Mouse (Mus musculus): ENCODE results near the gene Mxi1. TPM values are rescaled to one million over a fixed set of nuclear protein-coding genes. Genes with fewer than 3 reads are reported as not detected.

The Mxi1 gene
- polyA plus RNA-seq, 1 experiment from 2014 or later = 40.2 TPM

GRCm38 (mm10) chr19:53375299-53375698 is 65.0 kb downstream of the Mxi1 start:
- peaks cover 68% of the 10 kb centered on the region for H3K36me3 ChIP-seq
- no peaks in the 10 kb centered on the region for H3K9me3 ChIP-seq (replicated peaks)
- ATAC-seq (replicated peaks; ENCODE audit: low FRiP score) = no peak; the same call in 1 of the 2 replicates
- H3K9ac ChIP-seq = no peak overlapping the region
- H3K4me2 ChIP-seq = no peak overlapping the region
- no peaks in the 10 kb centered on the region for H3K27me3 ChIP-seq
- H3K4me1 ChIP-seq = peaks cover 8% of the 10 kb centered on the region; the same call in 1 of the 2 replicates
- peak overlapping the region; percentile 67 for H3K27ac ChIP-seq
- H3K4me3 ChIP-seq (replicated peaks) = no peak overlapping the region
- 85% methylated on average over 6 of the region's 6 CpGs for WGBS

DNA sequence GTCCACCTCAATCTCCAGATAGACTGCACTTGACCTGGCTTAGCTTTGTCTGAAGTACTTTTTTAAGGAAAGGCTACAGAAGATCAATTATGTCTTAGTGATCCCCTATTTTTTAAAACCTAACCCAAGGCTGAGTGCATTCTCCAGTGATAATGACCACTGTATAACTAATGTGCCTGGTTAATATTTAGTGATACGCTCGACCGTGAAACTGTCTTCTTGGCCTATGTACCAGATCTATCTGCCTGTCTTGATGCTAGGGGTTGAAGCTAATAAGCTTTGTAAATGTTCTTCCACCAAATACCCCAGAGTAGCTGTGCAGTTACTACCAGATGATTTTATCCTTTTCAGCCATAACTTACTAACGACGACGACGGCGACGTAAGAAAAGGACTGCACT is 65.5 kb downstream of the Mxi1 start:
- Histone ChIP-seq H3K9me3 (replicated peaks) (no peaks in the 10 kb centered on the region), H3K4me1 (0 out of 2 replicates have a peak, but pooled peaks cover 8% of the 10 kb centered on the region), H3K27ac (peak overlapping the region; percentile 67), H3K9ac (no peak overlapping the region), H3K4me2 (no peak overlapping the region), H3K36me3 (peaks cover 70% of the 10 kb centered on the region), H3K27me3 (no peaks in the 10 kb centered on the region), H3K4me3 (replicated peaks) (no peak overlapping the region)
- WGBS = 82% methylated on average over 9 of the region's 9 CpGs
- 0 out of 2 replicates have a peak, but pooled peaks have one; percentile 65 for ATAC-seq (replicated peaks; ENCODE audit: low FRiP score)

- H3K27me3 ChIP-seq = no peaks in the 10 kb centered on the region
- peaks cover 73% of the 10 kb centered on the region for H3K36me3 ChIP-seq
- H3K27ac ChIP-seq = no peak overlapping the region
- H3K9me3 ChIP-seq (replicated peaks) = no peaks in the 10 kb centered on the region
- no peak for ATAC-seq (replicated peaks; ENCODE audit: low FRiP score)
- H3K4me3 ChIP-seq (replicated peaks) = no peak overlapping the region
- H3K4me2 ChIP-seq = no peak overlapping the region
- no peak overlapping the region for H3K9ac ChIP-seq
- WGBS = 85% methylated on average over 8 of the region's 8 CpGs
- H3K4me1 ChIP-seq = no peaks in the 10 kb centered on the region
Measured at GRCm38 (mm10) chr19:53377652-53378051, 67.3 kb downstream of the Mxi1 start.

DNA sequence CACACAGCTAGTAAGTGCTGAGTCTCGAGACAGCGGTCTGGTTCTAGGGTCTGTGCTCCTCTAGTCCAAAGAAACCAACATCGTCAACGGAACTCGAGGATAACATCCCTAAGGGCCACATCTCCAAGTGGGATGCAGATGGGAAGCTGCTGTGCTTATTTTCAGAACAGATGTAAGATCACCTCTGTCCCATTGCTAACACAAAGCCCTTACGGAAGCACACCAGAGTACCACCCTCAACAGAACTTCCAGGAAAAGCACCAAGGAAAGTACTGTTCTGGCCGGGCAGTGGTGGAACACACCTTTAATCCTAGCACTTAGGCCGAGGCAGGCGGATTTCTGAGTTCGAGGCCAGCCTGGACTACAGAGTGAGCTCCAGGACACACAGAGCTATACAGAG is 68.1 kb downstream of the Mxi1 start:
- Histone ChIP-seq H3K27me3 (no peaks in the 10 kb centered on the region), H3K36me3 (peaks cover 79% of the 10 kb centered on the region), H3K27ac (no peak overlapping the region), H3K4me1 (no peaks in the 10 kb centered on the region), H3K4me3 (replicated peaks) (no peak overlapping the region), H3K4me2 (no peak overlapping the region), H3K9me3 (replicated peaks) (no peaks in the 10 kb centered on the region), H3K9ac (no peak overlapping the region)
- ATAC-seq (replicated peaks; ENCODE audit: low FRiP score) = no peak
- WGBS = 91% methylated on average over 10 of the region's 10 CpGs

DNA sequence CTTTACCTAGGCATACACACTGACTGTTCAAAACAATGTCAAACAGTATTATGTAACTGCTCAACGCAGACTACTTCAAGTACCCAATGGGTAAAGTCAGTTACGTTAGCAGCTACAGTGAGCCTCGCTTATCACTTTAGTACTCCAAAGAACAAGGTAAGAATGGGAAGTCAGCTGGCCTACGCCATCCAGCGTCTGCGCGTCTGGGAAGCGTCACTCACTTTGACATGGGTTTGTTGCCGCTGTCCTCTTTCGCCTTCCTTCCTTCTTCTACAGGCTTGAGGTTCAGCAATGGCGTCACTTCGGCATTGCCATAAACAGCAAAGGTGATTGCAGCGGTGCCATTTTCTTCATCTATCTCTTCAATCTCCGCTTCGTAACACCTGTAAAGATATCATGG is 73.0 kb downstream of the Mxi1 start:
- WGBS = 95% methylated on average over 15 of the region's 15 CpGs
- ATAC-seq (replicated peaks; ENCODE audit: low FRiP score) = no peak
- H3K27me3 ChIP-seq = no peaks in the 10 kb centered on the region
- peaks cover 15% of the 10 kb centered on the region for H3K4me1 ChIP-seq
- no peaks in the 10 kb centered on the region for H3K9me3 ChIP-seq (replicated peaks)
- H3K4me2 ChIP-seq = no peak overlapping the region
- no peak overlapping the region for H3K27ac ChIP-seq
- peaks cover 83% of the 10 kb centered on the region for H3K36me3 ChIP-seq
- H3K4me3 ChIP-seq (replicated peaks) = no peak overlapping the region
- H3K9ac ChIP-seq = no peak overlapping the region

DNA sequence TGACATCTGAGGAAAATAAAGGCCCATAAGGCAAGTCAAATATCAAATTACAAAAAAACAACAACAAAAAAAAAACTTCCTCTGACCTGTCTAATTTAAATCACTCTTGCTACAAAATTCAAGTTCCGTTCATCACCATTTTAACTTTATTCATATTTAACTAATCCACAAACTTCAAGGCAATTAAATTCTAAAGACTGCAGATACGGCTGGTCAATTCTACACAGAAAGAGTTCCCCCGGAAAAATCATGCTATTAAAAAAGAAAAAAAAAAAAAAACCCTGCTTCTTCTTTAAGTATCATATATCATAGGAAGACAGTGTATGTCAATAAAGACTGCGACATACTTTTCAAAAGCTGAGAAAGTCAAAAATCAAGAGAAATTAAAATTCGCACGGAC is 79.1 kb downstream of the Mxi1 start:
- Histone ChIP-seq H3K27ac (peak overlapping the region; percentile 98), H3K4me1 (peaks cover 32% of the 10 kb centered on the region), H3K27me3 (no peaks in the 10 kb centered on the region), H3K4me2 (peak overlapping the region; percentile 58), H3K4me3 (replicated peaks) (peak overlapping the region; percentile 99), H3K9ac (peak overlapping the region; percentile 99), H3K9me3 (replicated peaks) (no peaks in the 10 kb centered on the region), H3K36me3 (peaks cover 37% of the 10 kb centered on the region)
- 6% methylated on average over 6 of the region's 6 CpGs for WGBS
- ATAC-seq (replicated peaks; ENCODE audit: low FRiP score) = no peak

- H3K36me3 ChIP-seq = peaks cover 33% of the 10 kb centered on the region
- peak overlapping the region; percentile 98 for H3K27ac ChIP-seq
- WGBS = under 1% methylated on average over 59 of the region's 59 CpGs
- H3K27me3 ChIP-seq = no peaks in the 10 kb centered on the region
- H3K4me3 ChIP-seq (replicated peaks) = peak overlapping the region; percentile 99
- H3K4me2 ChIP-seq = peak overlapping the region; percentile 58
- peak; percentile 93 for ATAC-seq (replicated peaks; ENCODE audit: low FRiP score)
- no peaks in the 10 kb centered on the region for H3K9me3 ChIP-seq (replicated peaks)
- H3K4me1 ChIP-seq = peaks cover 35% of the 10 kb centered on the region
- H3K9ac ChIP-seq = peak overlapping the region; percentile 99
Measured at GRCm38 (mm10) chr19:53389851-53390431, 79.6 kb downstream of the Mxi1 start.

DNA sequence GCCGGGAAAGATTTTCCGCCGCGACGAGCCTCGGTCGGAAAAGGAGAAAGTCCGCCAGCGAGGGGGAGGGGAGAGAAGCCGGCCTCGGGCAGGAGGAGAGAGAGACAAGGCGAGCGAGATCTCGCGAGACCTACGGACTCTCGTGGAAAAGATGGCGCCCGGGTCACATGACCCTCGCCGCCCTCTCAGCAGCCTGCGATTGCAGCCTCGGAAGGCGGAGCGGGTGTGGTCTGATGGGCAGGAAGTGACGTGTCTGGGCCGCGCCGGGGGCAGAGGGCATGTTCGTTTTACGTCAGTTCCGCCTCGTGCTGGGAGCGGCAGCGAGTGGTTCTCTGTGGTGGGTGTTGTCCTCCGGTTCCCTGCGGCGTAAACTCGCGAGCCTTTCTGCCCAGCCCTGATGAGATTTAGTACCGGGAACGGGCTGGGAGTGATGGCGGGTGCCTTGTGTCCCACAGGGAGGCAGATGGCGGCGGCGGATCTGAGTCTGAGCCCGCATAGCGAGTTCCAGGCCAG is 80.2 kb downstream of the Mxi1 start, which contains the start of gene Smndc1:
Smndc1 (minus strand) TSS at position 84 of the 513 bp plus-strand sequence.
- H3K27me3 ChIP-seq = no peaks in the 10 kb centered on the region
- H3K9me3 ChIP-seq (replicated peaks) = no peaks in the 10 kb centered on the region
- H3K9ac ChIP-seq = peak within 1 kb of the TSS; percentile 99
- peak within 1 kb of the TSS; percentile 64 for H3K4me2 ChIP-seq
- peaks cover 36% of the 10 kb centered on the region for H3K4me1 ChIP-seq
- peak within 1 kb of the TSS; percentile 98 for H3K27ac ChIP-seq
- ATAC-seq (replicated peaks; ENCODE audit: low FRiP score) = peak; percentile 97
- peak within 1 kb of the TSS; percentile 99 for H3K4me3 ChIP-seq (replicated peaks)
- under 1% methylated on average over 47 of the region's 48 CpGs for WGBS
- H3K36me3 ChIP-seq = peaks cover 33% of the 10 kb centered on the region

DNA sequence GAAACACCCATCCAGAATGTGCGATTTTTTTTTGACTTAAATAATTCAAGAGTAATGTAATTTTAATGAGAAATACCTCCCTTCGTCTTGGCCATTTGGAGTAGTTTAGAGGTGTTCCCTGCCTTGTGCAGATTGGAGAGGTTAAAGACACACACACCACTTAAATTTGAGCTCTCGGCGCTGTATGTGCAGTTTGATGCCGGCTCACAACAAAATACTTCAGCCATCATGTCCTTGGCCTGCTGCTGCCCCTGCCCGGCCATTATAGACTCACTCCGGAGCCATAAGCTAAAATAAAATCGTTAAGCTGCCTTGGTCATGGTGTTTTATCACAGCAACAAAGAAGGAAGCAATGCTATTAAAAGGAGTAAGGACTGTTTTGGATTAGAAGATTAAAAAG is 81.1 kb downstream of the Mxi1 start:
- ATAC-seq (replicated peaks; ENCODE audit: low FRiP score) = no peak
- H3K4me2 ChIP-seq = peak overlapping the region; percentile 64

GRCm38 (mm10) chr19:53391787-53392186 is 81.5 kb downstream of the Mxi1 start:
- Histone ChIP-seq H3K4me1 (peaks cover 28% of the 10 kb centered on the region), H3K4me3 (replicated peaks) (peak overlapping the region; percentile 99), H3K9me3 (replicated peaks) (no peaks in the 10 kb centered on the region), H3K9ac (peak overlapping the region; percentile 65; the same call in 1 of the 2 replicates), H3K27me3 (no peaks in the 10 kb centered on the region), H3K36me3 (peaks cover 22% of the 10 kb centered on the region), H3K4me2 (peak overlapping the region; percentile 64), H3K27ac (no peak overlapping the region)
- WGBS = 85% methylated on average over 5 of the region's 5 CpGs
- no peak for ATAC-seq (replicated peaks; ENCODE audit: low FRiP score)

More for the DNA sequence above, 81.1 kb downstream of the Mxi1 start:
- Histone ChIP-seq H3K27me3 (no peaks in the 10 kb centered on the region), H3K27ac (peak overlapping the region; percentile 87), H3K9me3 (replicated peaks) (no peaks in the 10 kb centered on the region), H3K4me1 (peaks cover 29% of the 10 kb centered on the region), H3K9ac (peak overlapping the region; percentile 65), H3K4me3 (replicated peaks) (peak overlapping the region; percentile 99), H3K36me3 (peaks cover 25% of the 10 kb centered on the region)
- 46% methylated on average over 8 of the region's 8 CpGs for WGBS

DNA sequence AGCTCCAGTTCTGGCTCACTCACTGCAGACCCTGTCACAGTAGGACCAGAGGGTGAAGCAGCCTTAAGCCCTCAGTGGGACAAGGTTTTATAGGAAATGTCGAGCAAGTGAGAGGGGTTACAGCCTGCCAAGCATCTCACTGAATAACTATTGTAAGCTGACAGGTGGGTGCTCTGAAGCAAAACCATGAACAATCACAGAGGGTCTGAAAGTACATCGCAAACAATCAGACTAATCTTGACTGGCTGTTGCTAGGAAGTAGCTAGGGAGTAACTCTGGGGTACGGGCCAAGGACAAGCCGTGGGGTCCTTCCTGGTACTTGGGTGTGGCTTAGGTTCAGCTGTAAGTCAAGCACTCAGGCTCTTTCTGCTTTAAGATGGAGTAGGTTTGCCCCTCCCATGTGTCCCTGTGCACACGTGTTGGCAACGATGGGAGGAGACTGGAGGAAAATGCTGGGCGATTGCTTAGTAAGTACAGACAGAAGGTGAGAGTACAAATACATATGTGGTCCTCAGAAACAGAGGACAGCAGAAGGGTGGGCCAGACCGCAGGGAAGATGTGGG is 82.5 kb downstream of the Mxi1 start:
- Histone ChIP-seq H3K4me3 (replicated peaks) (no peak overlapping the region), H3K4me2 (no peak overlapping the region), H3K9ac (no peak overlapping the region), H3K27ac (0 out of 2 replicates have a peak overlapping the region, but pooled peaks have one; percentile 14), H3K4me1 (peaks cover 21% of the 10 kb centered on the region), H3K27me3 (no peaks in the 10 kb centered on the region), H3K36me3 (peaks cover 12% of the 10 kb centered on the region), H3K9me3 (replicated peaks) (no peaks in the 10 kb centered on the region)
- 64% methylated on average over 8 of the region's 8 CpGs for WGBS
- no peak for ATAC-seq (replicated peaks; ENCODE audit: low FRiP score)

GRCm38 (mm10) chr19:53393646-53394045 is 83.3 kb downstream of the Mxi1 start:
- Histone ChIP-seq H3K36me3 (peaks cover 4% of the 10 kb centered on the region), H3K27ac (no peak overlapping the region), H3K4me3 (replicated peaks) (no peak overlapping the region), H3K9ac (no peak overlapping the region), H3K4me2 (no peak overlapping the region), H3K27me3 (no peaks in the 10 kb centered on the region), H3K9me3 (replicated peaks) (no peaks in the 10 kb centered on the region), H3K4me1 (peaks cover 21% of the 10 kb centered on the region)
- no peak for ATAC-seq (replicated peaks; ENCODE audit: low FRiP score)

Data from kidney, embryonic 15.5 days (tissue).